Mouse (Mus musculus) liver, adult 2 months (tissue): Measurements from ENCODE around the gene Gm47995.

Experiments used
- CTCF ChIP-seq: fragments of 200-500 bp; IDR thresholded peaks from 2 replicates; pipeline ENCODE4 v1.5.1; 2011; ENCODE audit warnings: low read depth, low read length, control low read depth
- POLR2A ChIP-seq: fragments of 200-500 bp; IDR thresholded peaks from 2 replicates; pipeline ENCODE4 v1.6.1; 2011; ENCODE audit warnings: low read length, control low read depth; ENCODE audit not compliant: insufficient read depth; ENCODE audit errors: extremely low read depth

DNA sequence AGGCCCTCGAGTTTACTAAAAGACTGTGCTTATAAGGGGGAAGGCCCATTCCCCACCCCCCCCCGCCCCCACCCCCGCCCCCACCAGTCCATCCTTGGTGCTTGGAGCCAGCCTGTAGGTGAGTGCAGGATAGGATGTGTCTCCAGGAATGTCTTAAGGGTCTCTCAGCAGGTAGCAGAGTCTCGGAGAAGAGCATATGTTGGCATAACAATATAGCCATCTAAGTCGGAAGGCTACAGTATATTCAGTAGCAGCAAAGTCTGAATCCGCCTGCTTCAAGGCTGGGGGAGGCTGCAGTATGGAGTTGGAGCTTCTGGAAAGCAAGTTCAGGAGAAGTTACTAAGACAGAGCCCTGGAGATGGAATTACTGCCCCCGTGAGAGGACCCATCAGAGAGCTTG, 21.9 kb downstream of the Gm47995 start:
- no peak for TF ChIP-seq CTCF
- TF ChIP-seq POLR2A, result no peak
